Mouse (Mus musculus): Measurements from ENCODE around the gene Ceacam19. TPM values are rescaled to one million over a fixed set of nuclear protein-coding genes. Genes with fewer than 3 reads are reported as not detected.

The Ceacam19 gene
- polyA plus RNA-seq, 1 experiment: not detected

DNA sequence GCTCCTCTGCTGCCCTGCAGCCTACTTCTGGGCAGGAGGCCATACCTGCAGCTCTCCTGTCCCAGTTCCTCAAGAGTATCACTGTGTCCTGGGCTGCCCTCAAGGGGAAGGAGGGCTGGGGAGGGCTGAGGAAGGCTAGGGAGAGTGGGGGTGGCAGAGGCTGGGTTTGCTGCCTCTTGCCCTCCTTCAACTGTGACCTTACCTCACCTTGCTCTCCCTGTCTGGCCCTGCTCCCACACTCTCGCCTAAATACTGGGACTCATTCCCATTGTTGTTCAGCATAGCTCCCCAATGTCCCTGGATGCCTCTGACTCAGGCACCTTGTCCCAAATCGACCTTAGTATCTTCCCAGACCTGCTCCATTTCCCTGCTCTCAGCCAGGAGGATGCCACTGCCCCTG lies 23.5 kb downstream of the Ceacam19 start:
- TF ChIP-seq GATA1 (IDR thresholded peaks at IDR 0.05; ENCODE audit: borderline replicate concordance, low read length) (no peak), FLI1 (IDR thresholded peaks at IDR 0.05; ENCODE audit: low read length) (no peak)
- Histone ChIP-seq H3K36me3 (replicated peaks; ENCODE audit: low read length) (no peaks in the 10 kb centered on the region), H3K27me3 (replicated peaks) (peaks cover 30% of the 10 kb centered on the region), H3K9me3 (no peaks in the 10 kb centered on the region), H3K4me3 (replicated peaks) (no peak overlapping the region), H3K4me1 (peaks cover 33% of the 10 kb centered on the region)

DNA sequence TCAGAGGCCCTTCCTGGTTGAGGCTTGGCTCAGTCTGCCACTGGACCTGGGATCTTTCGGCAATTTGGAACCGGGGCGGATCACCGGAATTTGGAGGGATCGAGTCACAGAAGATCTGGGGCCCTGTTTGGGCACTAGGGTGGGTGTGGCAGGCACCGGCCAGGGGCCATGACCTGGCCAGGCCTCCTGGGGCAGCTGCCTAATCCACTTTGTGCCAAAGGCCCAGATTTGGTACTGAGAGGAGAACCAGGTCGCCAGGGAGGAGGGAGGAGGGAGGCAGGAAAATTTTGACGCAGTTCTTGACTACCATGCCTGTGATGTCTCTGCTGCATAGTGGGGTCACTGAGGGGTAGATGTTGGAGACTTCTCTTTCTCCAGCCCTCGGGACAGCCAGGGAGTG lies 26.6 kb downstream of the Ceacam19 start, which contains the start of gene Ceacam16:
Ceacam16 (minus strand) TSS at position 101 of the 400 bp plus-strand sequence.
- TF ChIP-seq GATA1 (IDR thresholded peaks at IDR 0.05; ENCODE audit: borderline replicate concordance, low read length) (no peak), FLI1 (IDR thresholded peaks at IDR 0.05; ENCODE audit: low read length) (no peak)
- H3K27me3 ChIP-seq (replicated peaks): peaks cover 46% of the 10 kb centered on the region
- peaks cover 25% of the 10 kb centered on the region for H3K4me1 ChIP-seq
- no peak within 1 kb of the TSS for H3K4me3 ChIP-seq (replicated peaks)
- no peaks in the 10 kb centered on the region for H3K36me3 ChIP-seq (replicated peaks; ENCODE audit: low read length)
- no peaks in the 10 kb centered on the region for H3K9me3 ChIP-seq

DNA sequence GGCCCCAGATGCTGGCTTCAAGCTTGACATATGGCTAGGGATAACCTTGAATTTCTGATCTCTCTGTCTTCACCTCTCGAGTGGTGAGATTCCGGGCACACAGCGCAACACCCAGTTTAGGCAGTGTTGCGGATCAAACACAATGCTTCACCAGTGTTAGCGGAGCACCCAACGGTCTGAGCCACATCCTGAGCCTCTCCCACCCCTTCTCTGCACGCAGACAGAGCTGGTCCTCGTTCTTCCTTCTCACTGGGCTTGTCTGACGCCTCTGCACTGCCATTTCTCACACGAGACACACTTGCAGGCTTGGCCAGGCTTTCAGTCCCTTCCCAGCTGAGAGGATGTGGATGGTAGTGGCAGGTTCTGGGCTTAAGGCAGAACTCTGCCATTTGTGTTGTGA lies 28.0 kb downstream of the Ceacam19 start:
- no peaks in the 10 kb centered on the region for H3K9me3 ChIP-seq
- peaks cover 27% of the 10 kb centered on the region for H3K4me1 ChIP-seq
- no peak overlapping the region for H3K4me3 ChIP-seq (replicated peaks)
- peaks cover 56% of the 10 kb centered on the region for H3K27me3 ChIP-seq (replicated peaks)
- no peak for TF ChIP-seq FLI1 (IDR thresholded peaks at IDR 0.05; ENCODE audit: low read length)
- TF ChIP-seq GATA1 (IDR thresholded peaks at IDR 0.05; ENCODE audit: borderline replicate concordance, low read length): no peak
- no peaks in the 10 kb centered on the region for H3K36me3 ChIP-seq (replicated peaks; ENCODE audit: low read length)

DNA sequence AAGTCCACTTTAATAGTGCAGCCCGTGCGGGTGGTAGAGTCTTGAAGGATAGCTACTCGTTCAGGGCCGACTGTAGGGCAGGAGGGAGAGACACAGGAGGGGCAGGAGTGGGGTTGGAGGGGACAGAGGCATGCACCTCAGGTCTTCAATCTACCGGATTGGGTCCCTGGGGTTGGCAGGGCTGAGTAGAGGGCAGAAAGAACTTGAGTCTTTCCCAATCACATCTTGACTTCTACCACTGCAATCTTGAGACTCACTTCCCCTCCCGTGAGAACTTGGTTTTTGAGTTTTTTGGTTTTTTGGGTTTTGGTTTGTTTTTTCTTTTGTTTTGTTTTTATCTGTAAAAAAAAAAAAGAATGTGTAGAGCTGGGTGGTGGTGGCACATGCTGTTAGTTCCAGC lies 31.5 kb downstream of the Ceacam19 start:
- Histone ChIP-seq H3K9me3 (no peaks in the 10 kb centered on the region), H3K4me1 (peaks cover 27% of the 10 kb centered on the region), H3K27me3 (replicated peaks) (peaks cover 77% of the 10 kb centered on the region), H3K4me3 (replicated peaks) (no peak overlapping the region), H3K36me3 (replicated peaks; ENCODE audit: low read length) (no peaks in the 10 kb centered on the region)
- TF ChIP-seq GATA1 (IDR thresholded peaks at IDR 0.05; ENCODE audit: borderline replicate concordance, low read length): no peak
- no peak for TF ChIP-seq FLI1 (IDR thresholded peaks at IDR 0.05; ENCODE audit: low read length)

DNA sequence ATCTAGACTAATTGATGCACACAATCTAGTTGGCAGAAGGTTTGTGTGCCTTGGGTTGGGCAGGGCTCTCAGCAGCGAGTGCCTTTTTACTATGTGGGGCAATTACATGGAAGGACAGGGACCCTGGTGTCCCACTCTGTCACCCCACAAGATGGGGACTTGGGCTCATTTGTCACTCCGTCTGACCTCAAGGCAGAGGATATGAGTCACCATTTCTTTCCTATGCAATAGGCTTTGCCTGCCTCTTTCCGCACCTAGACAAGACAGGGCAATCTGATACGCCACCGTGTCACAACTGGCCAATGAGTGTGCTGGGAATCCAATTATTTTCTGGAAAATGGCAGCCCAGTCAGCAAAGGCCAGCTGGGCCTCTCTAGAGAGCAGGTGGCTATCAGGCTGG lies 32.1 kb downstream of the Ceacam19 start:
- Histone ChIP-seq H3K27me3 (replicated peaks) (peaks cover 78% of the 10 kb centered on the region), H3K4me3 (replicated peaks) (no peak overlapping the region), H3K9me3 (no peaks in the 10 kb centered on the region), H3K36me3 (replicated peaks; ENCODE audit: low read length) (no peaks in the 10 kb centered on the region), H3K4me1 (peaks cover 27% of the 10 kb centered on the region)
- no peak for TF ChIP-seq GATA1 (IDR thresholded peaks at IDR 0.05; ENCODE audit: borderline replicate concordance, low read length)
- TF ChIP-seq FLI1 (IDR thresholded peaks at IDR 0.05; ENCODE audit: low read length): no peak

DNA sequence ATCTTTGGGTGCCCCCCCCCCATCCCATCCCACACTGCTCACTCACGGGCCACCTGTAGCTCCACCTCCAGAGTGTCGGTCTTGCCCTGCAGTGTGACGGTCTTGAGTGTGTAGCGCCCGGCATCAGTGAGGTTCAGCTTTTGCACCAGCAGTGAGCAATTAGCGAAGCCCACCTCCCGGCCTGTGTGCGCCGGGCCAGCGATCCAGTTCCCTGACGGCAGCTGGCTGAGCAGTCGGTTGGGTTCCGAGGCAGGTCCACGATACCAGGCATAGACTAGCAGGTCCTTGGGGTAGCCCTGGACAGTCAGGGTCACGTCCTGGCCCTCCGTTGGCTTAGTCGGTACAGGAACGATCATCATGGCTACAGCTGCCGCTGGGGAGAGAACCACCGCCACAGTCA lies 34.2 kb downstream of the Ceacam19 start:
- H3K27me3 ChIP-seq (replicated peaks): peaks cover 69% of the 10 kb centered on the region
- H3K36me3 ChIP-seq (replicated peaks; ENCODE audit: low read length): no peaks in the 10 kb centered on the region
- H3K9me3 ChIP-seq: peaks cover 4% of the 10 kb centered on the region
- no peak for TF ChIP-seq GATA1 (IDR thresholded peaks at IDR 0.05; ENCODE audit: borderline replicate concordance, low read length)
- no peak for TF ChIP-seq FLI1 (IDR thresholded peaks at IDR 0.05; ENCODE audit: low read length)
- H3K4me3 ChIP-seq (replicated peaks): no peak overlapping the region
- H3K4me1 ChIP-seq: peaks cover 20% of the 10 kb centered on the region

DNA sequence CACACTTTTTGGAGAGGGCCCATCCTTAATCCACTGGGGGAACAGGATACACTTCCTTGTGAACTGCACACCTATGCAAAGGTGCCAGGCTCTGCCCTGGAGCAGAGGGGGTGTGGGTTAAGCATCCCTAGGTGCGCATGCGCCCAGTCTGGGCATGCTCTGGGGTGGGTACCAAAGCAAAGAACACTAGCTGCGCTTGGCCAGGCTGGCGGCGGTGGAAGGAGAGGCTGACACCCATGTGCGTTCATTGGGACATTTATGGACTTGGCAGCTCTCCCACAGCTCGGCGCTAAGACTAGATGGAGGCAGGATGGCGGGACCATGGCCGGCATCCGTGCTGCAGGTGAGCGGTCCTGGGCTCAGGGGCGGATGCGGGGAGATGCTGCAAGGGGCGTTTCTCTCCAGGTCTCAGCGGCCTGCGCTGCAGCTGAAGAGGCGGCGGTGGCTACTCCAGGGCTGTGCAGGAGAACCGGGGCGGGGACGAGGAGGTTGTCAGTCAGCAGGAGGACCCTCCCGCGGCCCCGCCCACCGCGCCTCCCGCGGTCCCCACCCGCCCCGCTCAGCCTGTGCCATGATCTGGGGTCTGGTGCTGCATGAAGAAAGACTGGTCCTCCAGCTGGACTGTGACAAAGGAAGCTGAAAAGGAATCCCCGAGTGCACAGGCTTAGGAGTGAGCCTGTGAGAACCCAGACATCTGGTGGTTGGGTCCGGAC lies 35.8 kb downstream of the Ceacam19 start, which contains the start of gene Gm19345:
Gm19345 (plus strand) TSS at position 146 of the 713 bp plus-strand sequence.
- Histone ChIP-seq H3K4me3 (replicated peaks) (peak within 1 kb of the TSS; percentile 64), H3K27me3 (replicated peaks) (peaks cover 62% of the 10 kb centered on the region), H3K4me1 (peaks cover 32% of the 10 kb centered on the region), H3K9me3 (peaks cover 4% of the 10 kb centered on the region), H3K36me3 (replicated peaks; ENCODE audit: low read length) (no peaks in the 10 kb centered on the region)
- TF ChIP-seq GATA1 (IDR thresholded peaks at IDR 0.05; ENCODE audit: borderline replicate concordance, low read length) (no peak), FLI1 (IDR thresholded peaks at IDR 0.05; ENCODE audit: low read length) (no peak)

DNA sequence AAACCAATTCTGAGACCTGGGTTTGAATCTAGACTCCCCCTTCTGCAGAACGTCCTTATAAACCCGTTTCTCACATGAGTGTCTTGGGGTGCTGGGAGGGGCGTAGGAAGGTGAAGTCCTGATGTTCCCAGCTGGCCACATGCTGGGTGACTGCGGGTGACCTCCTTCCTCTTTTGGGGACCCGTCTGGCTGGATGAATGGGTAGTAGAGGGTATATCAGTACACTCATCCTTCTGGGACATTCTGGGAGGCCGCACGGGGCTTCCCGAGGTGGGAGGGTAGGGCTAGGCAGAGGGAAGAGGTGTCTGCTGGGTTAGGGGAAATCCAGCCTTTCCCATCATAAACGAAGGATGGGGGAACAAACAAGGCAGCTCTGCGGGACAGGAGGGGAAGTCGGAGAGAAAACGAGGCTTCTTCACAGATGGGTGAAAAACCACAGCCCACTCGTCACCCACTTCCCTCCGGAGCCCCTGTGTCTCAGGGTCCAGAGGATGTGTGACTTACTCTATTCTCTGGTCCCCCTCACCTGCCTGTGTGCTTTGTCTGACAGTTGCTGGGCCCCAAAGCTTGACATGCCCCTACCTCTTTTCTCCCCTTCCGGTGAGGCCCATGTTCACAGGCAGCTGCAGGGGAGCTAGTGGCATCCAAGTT lies 43.1 kb downstream of the Ceacam19 start:
- Histone ChIP-seq H3K36me3 (replicated peaks; ENCODE audit: low read length) (no peaks in the 10 kb centered on the region), H3K4me1 (peaks cover 56% of the 10 kb centered on the region), H3K27me3 (replicated peaks) (peaks cover 17% of the 10 kb centered on the region), H3K4me3 (replicated peaks) (peak overlapping the region; percentile 35), H3K9me3 (no peaks in the 10 kb centered on the region)
- TF ChIP-seq FLI1 (IDR thresholded peaks at IDR 0.05; ENCODE audit: low read length) (no peak), GATA1 (IDR thresholded peaks at IDR 0.05; ENCODE audit: borderline replicate concordance, low read length) (no peak)

DNA sequence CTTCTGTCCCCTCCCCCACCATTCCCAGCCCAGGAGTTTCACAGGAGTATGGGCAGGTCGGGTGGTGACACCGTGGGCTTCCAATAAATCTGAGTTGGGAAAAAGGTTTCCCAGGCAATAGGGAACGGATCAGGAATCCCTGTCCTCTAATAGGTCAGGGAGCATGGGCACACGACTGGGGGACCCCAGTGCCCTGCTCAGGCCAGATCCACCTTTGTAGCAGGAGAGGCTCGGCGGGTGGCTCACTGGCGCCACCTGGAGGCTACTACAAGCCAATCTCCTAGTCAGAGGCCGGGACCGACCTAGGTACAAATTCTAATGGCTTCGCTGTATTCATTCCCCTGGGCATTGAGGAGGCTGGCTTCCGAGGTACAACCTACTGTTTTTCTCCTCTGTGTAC lies 44.2 kb downstream of the Ceacam19 start:
- peaks cover 15% of the 10 kb centered on the region for H3K27me3 ChIP-seq (replicated peaks)
- no peaks in the 10 kb centered on the region for H3K36me3 ChIP-seq (replicated peaks; ENCODE audit: low read length)
- peaks cover 59% of the 10 kb centered on the region for H3K4me1 ChIP-seq
- H3K9me3 ChIP-seq: no peaks in the 10 kb centered on the region
- no peak for TF ChIP-seq GATA1 (IDR thresholded peaks at IDR 0.05; ENCODE audit: borderline replicate concordance, low read length)
- no peak for TF ChIP-seq FLI1 (IDR thresholded peaks at IDR 0.05; ENCODE audit: low read length)
- peak overlapping the region; percentile 53 for H3K4me3 ChIP-seq (replicated peaks)

DNA sequence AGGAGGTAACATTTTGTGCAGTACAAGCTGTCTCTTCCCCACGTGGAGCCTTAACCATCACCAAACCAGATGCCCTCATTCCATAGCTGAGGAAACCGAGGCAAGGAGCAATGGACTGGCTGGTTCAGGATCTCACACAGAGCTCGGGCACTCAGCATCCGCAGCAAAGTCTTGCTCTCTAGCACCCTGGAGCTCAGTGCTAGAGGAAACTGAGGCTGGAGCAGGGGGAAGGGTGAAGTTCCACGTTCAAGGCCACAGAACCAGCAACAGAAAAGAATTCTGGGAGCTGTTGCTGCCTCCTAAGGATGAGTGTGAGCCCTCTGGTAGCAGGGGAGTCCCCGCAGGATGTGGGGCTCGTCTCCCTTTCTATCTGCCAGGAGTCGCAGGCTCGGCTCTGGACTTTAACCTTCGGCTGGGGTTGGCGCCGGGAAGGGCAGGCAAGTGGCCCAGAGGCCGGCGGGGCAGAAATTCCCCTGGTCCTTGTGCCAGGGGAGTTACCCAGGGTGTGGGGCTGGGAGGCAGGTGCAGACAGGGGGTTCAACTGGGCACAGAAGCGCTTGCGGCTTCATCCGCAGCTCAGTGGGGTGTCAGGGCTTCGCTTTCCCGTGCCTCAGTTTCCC lies 44.8 kb downstream of the Ceacam19 start:
- Histone ChIP-seq H3K4me1 (peaks cover 56% of the 10 kb centered on the region), H3K9me3 (no peaks in the 10 kb centered on the region), H3K27me3 (replicated peaks) (peaks cover 12% of the 10 kb centered on the region), H3K36me3 (replicated peaks; ENCODE audit: low read length) (no peaks in the 10 kb centered on the region), H3K4me3 (replicated peaks) (no peak overlapping the region)
- TF ChIP-seq GATA1 (IDR thresholded peaks at IDR 0.05; ENCODE audit: borderline replicate concordance, low read length) (no peak), FLI1 (IDR thresholded peaks at IDR 0.05; ENCODE audit: low read length) (no peak)

Measured in megakaryocyte, embryonic 14.5 days (primary cell).